Mouse (Mus musculus): ENCODE measurements at regions not wholly inside any gene's neighbourhood (a gene's known extent, or its start where the extent isn't known, plus 50 kb on each side); places are given as distances from the start of the nearest gene placed in this dataset.

- Histone ChIP-seq H3K27me3 (ENCODE audit: control insufficient read depth, insufficient read depth, low read depth, low read length) (no peaks in the 10 kb centered on the region), H3K4me1 (ENCODE audit: control insufficient read depth, insufficient read depth, low read length) (no peaks in the 10 kb centered on the region), H3K4me2 (ENCODE audit: low read length) (no peak overlapping the region), H3K9me3 (replicated peaks; ENCODE audit: control insufficient read depth, low read length, poor library complexity, severe bottlenecking) (no peaks in the 10 kb centered on the region), H3K9ac (ENCODE audit: low read depth, low read length) (no peak overlapping the region), H3K27ac (ENCODE audit: low read length) (peak overlapping the region; percentile 47; the same call in 1 of the 2 replicates), H3K36me3 (ENCODE audit: control insufficient read depth, insufficient read depth, low read length) (no peaks in the 10 kb centered on the region), H3K4me3 (ENCODE audit: low read depth, low read length) (no peak overlapping the region)
- 48% methylated on average over 7 of the region's 7 CpGs for whole genome bisulfite sequencing
- peak; percentile 84 for ATAC-seq
These were observed 762.8 kb downstream of the Tlr4 start for GRCm38 (mm10) chr4:67589976-67590727.

GRCm38 (mm10) chr4:67607166-67607565 lies 779.8 kb downstream of the Tlr4 start:
- no peak overlapping the region for H3K9ac ChIP-seq (ENCODE audit: low read depth, low read length)
- no peaks in the 10 kb centered on the region for H3K4me1 ChIP-seq (ENCODE audit: control insufficient read depth, insufficient read depth, low read length)
- no peak overlapping the region for H3K4me2 ChIP-seq (ENCODE audit: low read length)
- no peak for ATAC-seq
- no peaks in the 10 kb centered on the region for H3K9me3 ChIP-seq (replicated peaks; ENCODE audit: control insufficient read depth, low read length, poor library complexity, severe bottlenecking)
- H3K27me3 ChIP-seq (ENCODE audit: control insufficient read depth, insufficient read depth, low read depth, low read length) = no peaks in the 10 kb centered on the region
- no peak overlapping the region for H3K4me3 ChIP-seq (ENCODE audit: low read depth, low read length)
- H3K27ac ChIP-seq (ENCODE audit: low read length) = no peak overlapping the region
- no peaks in the 10 kb centered on the region for H3K36me3 ChIP-seq (ENCODE audit: control insufficient read depth, insufficient read depth, low read length)

- 53% methylated on average over 5 of the region's 5 CpGs for WGBS
- Histone ChIP-seq H3K4me2 (ENCODE audit: low read length) (no peak overlapping the region), H3K4me1 (ENCODE audit: control insufficient read depth, insufficient read depth, low read length) (no peaks in the 10 kb centered on the region), H3K27ac (ENCODE audit: low read length) (no peak overlapping the region), H3K4me3 (ENCODE audit: low read depth, low read length) (no peak overlapping the region), H3K27me3 (ENCODE audit: control insufficient read depth, insufficient read depth, low read depth, low read length) (no peaks in the 10 kb centered on the region), H3K9me3 (replicated peaks; ENCODE audit: control insufficient read depth, low read length, poor library complexity, severe bottlenecking) (no peaks in the 10 kb centered on the region), H3K9ac (ENCODE audit: low read depth, low read length) (no peak overlapping the region), H3K36me3 (ENCODE audit: control insufficient read depth, insufficient read depth, low read length) (no peaks in the 10 kb centered on the region)
- no peak for ATAC-seq
These were observed 787.2 kb downstream of the Tlr4 start for GRCm38 (mm10) chr4:67614486-67615067.

- ATAC-seq = no peak
- H3K4me3 ChIP-seq (ENCODE audit: low read depth, low read length) = no peak overlapping the region
- H3K4me2 ChIP-seq (ENCODE audit: low read length) = no peak overlapping the region
- no peak overlapping the region for H3K27ac ChIP-seq (ENCODE audit: low read length)
- H3K9ac ChIP-seq (ENCODE audit: low read depth, low read length) = no peak overlapping the region
- H3K27me3 ChIP-seq (ENCODE audit: control insufficient read depth, insufficient read depth, low read depth, low read length) = no peaks in the 10 kb centered on the region
- H3K4me1 ChIP-seq (ENCODE audit: control insufficient read depth, insufficient read depth, low read length) = no peaks in the 10 kb centered on the region
- no peaks in the 10 kb centered on the region for H3K9me3 ChIP-seq (replicated peaks; ENCODE audit: control insufficient read depth, low read length, poor library complexity, severe bottlenecking)
- H3K36me3 ChIP-seq (ENCODE audit: control insufficient read depth, insufficient read depth, low read length) = no peaks in the 10 kb centered on the region
These were observed 799.3 kb downstream of the Tlr4 start for GRCm38 (mm10) chr4:67626641-67627040.

GRCm38 (mm10) chr4:67646090-67646489 lies 818.7 kb downstream of the Tlr4 start:
- 55% methylated on average over 2 of the region's 2 CpGs for whole genome bisulfite sequencing
- Histone ChIP-seq H3K27me3 (ENCODE audit: control insufficient read depth, insufficient read depth, low read depth, low read length) (no peaks in the 10 kb centered on the region), H3K27ac (ENCODE audit: low read length) (no peak overlapping the region), H3K36me3 (ENCODE audit: control insufficient read depth, insufficient read depth, low read length) (no peaks in the 10 kb centered on the region), H3K4me1 (ENCODE audit: control insufficient read depth, insufficient read depth, low read length) (no peaks in the 10 kb centered on the region), H3K9me3 (replicated peaks; ENCODE audit: control insufficient read depth, low read length, poor library complexity, severe bottlenecking) (no peaks in the 10 kb centered on the region; the same call in 1 of the 2 replicates), H3K4me3 (ENCODE audit: low read depth, low read length) (no peak overlapping the region), H3K9ac (ENCODE audit: low read depth, low read length) (no peak overlapping the region), H3K4me2 (ENCODE audit: low read length) (no peak overlapping the region)
- ATAC-seq = no peak

- no peak for ATAC-seq
- Histone ChIP-seq H3K4me3 (ENCODE audit: low read depth, low read length) (no peak overlapping the region), H3K27me3 (ENCODE audit: control insufficient read depth, insufficient read depth, low read depth, low read length) (no peaks in the 10 kb centered on the region), H3K27ac (ENCODE audit: low read length) (no peak overlapping the region), H3K4me1 (ENCODE audit: control insufficient read depth, insufficient read depth, low read length) (no peaks in the 10 kb centered on the region), H3K9ac (ENCODE audit: low read depth, low read length) (no peak overlapping the region), H3K36me3 (ENCODE audit: control insufficient read depth, insufficient read depth, low read length) (no peaks in the 10 kb centered on the region), H3K9me3 (replicated peaks; ENCODE audit: control insufficient read depth, low read length, poor library complexity, severe bottlenecking) (no peaks in the 10 kb centered on the region), H3K4me2 (ENCODE audit: low read length) (no peak overlapping the region)
- 53% methylated on average over 3 of the region's 3 CpGs for WGBS
These were observed 834.7 kb downstream of the Tlr4 start for GRCm38 (mm10) chr4:67662122-67662521.

- Histone ChIP-seq H3K9ac (ENCODE audit: low read depth, low read length) (no peak overlapping the region), H3K4me2 (ENCODE audit: low read length) (no peak overlapping the region), H3K4me1 (ENCODE audit: control insufficient read depth, insufficient read depth, low read length) (no peaks in the 10 kb centered on the region), H3K27ac (ENCODE audit: low read length) (no peak overlapping the region), H3K27me3 (ENCODE audit: control insufficient read depth, insufficient read depth, low read depth, low read length) (no peaks in the 10 kb centered on the region), H3K36me3 (ENCODE audit: control insufficient read depth, insufficient read depth, low read length) (no peaks in the 10 kb centered on the region), H3K9me3 (replicated peaks; ENCODE audit: control insufficient read depth, low read length, poor library complexity, severe bottlenecking) (no peaks in the 10 kb centered on the region), H3K4me3 (ENCODE audit: low read depth, low read length) (no peak overlapping the region)
- WGBS = 86% methylated on average over 1 of the region's 1 CpGs
- ATAC-seq = no peak
These were observed 846.6 kb downstream of the Tlr4 start for GRCm38 (mm10) chr4:67673961-67674360.

- H3K27me3 ChIP-seq (ENCODE audit: control insufficient read depth, insufficient read depth, low read depth, low read length) = no peaks in the 10 kb centered on the region
- no peak overlapping the region for H3K27ac ChIP-seq (ENCODE audit: low read length)
- H3K9ac ChIP-seq (ENCODE audit: low read depth, low read length) = no peak overlapping the region
- WGBS = 92% methylated on average over 1 of the region's 1 CpGs
- H3K4me3 ChIP-seq (ENCODE audit: low read depth, low read length) = no peak overlapping the region
- no peak for ATAC-seq
- no peaks in the 10 kb centered on the region for H3K36me3 ChIP-seq (ENCODE audit: control insufficient read depth, insufficient read depth, low read length)
- no peaks in the 10 kb centered on the region for H3K9me3 ChIP-seq (replicated peaks; ENCODE audit: control insufficient read depth, low read length, poor library complexity, severe bottlenecking)
- no peaks in the 10 kb centered on the region for H3K4me1 ChIP-seq (ENCODE audit: control insufficient read depth, insufficient read depth, low read length)
- H3K4me2 ChIP-seq (ENCODE audit: low read length) = no peak overlapping the region
These were observed 850.2 kb downstream of the Tlr4 start for GRCm38 (mm10) chr4:67677589-67677988.

GRCm38 (mm10) chr4:67698438-67698837 lies 871.1 kb downstream of the Tlr4 start:
- no peaks in the 10 kb centered on the region for H3K36me3 ChIP-seq (ENCODE audit: control insufficient read depth, insufficient read depth, low read length)

More at GRCm38 (mm10) chr4:67698438-67698837, 871.1 kb downstream of the Tlr4 start:
- H3K27me3 ChIP-seq (ENCODE audit: control insufficient read depth, insufficient read depth, low read depth, low read length) = no peaks in the 10 kb centered on the region
- H3K9me3 ChIP-seq (replicated peaks; ENCODE audit: control insufficient read depth, low read length, poor library complexity, severe bottlenecking) = no peaks in the 10 kb centered on the region
- no peaks in the 10 kb centered on the region for H3K4me1 ChIP-seq (ENCODE audit: control insufficient read depth, insufficient read depth, low read length)
- no peak overlapping the region for H3K4me2 ChIP-seq (ENCODE audit: low read length)
- no peak overlapping the region for H3K4me3 ChIP-seq (ENCODE audit: low read depth, low read length)
- no peak overlapping the region for H3K9ac ChIP-seq (ENCODE audit: low read depth, low read length)
- no peak overlapping the region for H3K27ac ChIP-seq (ENCODE audit: low read length)
- ATAC-seq = no peak
